Mouse (Mus musculus): ENCODE data around the gene Bcar1. TPM values are rescaled to one million over a fixed set of nuclear protein-coding genes. Genes with fewer than 3 reads are reported as not detected.

Bcar1 gene
- polyA plus RNA-seq, 1 experiment from 2014 or later: 50.2 TPM

GRCm38 (mm10) chr8:111745086-111745485 lies 1.5 kb upstream of the Bcar1 start:
- H3K36me3 ChIP-seq (ENCODE audit: control insufficient read depth, insufficient read depth, low read length): no peaks in the 10 kb centered on the region
- WGBS: 53% methylated on average over 5 of the region's 5 CpGs
- peaks cover 55% of the 10 kb centered on the region for H3K4me1 ChIP-seq (replicated peaks; ENCODE audit: control insufficient read depth, insufficient read depth, low read length)
- H3K9ac ChIP-seq (ENCODE audit: low read length): 0 out of 2 replicates have a peak overlapping the region, but pooled peaks have one; percentile 7
- DNase-seq (ENCODE audit: low spot score) (no peak), ATAC-seq (replicated peaks; ENCODE audit: low FRiP score, low TSS enrichment, low read depth) (no peak)
- H3K4me2 ChIP-seq (ENCODE audit: low read length): peak overlapping the region; percentile 51
- peak overlapping the region; percentile 90 for H3K27ac ChIP-seq (ENCODE audit: low read depth)
- H3K4me3 ChIP-seq (ENCODE audit: low read depth, low read length): no peak overlapping the region
- H3K27me3 ChIP-seq (replicated peaks; ENCODE audit: control insufficient read depth, insufficient read depth, low read length): no peaks in the 10 kb centered on the region
- no peaks in the 10 kb centered on the region for H3K9me3 ChIP-seq (ENCODE audit: control insufficient read depth, low read length)

GRCm38 (mm10) chr8:111743101-111743791 lies 363 bp downstream of the Bcar1 start:
- ATAC-seq (replicated peaks; ENCODE audit: low FRiP score, low TSS enrichment, low read depth) (peak; percentile 7), DNase-seq (ENCODE audit: low spot score) (peak; percentile 73)
- Histone ChIP-seq H3K27ac (ENCODE audit: low read depth) (peak overlapping the region; percentile 78), H3K9me3 (ENCODE audit: control insufficient read depth, low read length) (no peaks in the 10 kb centered on the region), H3K9ac (ENCODE audit: low read length) (peak overlapping the region; percentile 91), H3K4me2 (ENCODE audit: low read length) (peak overlapping the region; percentile 81), H3K4me1 (replicated peaks; ENCODE audit: control insufficient read depth, insufficient read depth, low read length) (peaks cover 69% of the 10 kb centered on the region), H3K4me3 (ENCODE audit: low read depth, low read length) (peak overlapping the region; percentile 86), H3K27me3 (replicated peaks; ENCODE audit: control insufficient read depth, insufficient read depth, low read length) (no peaks in the 10 kb centered on the region), H3K36me3 (ENCODE audit: control insufficient read depth, insufficient read depth, low read length) (no peaks in the 10 kb centered on the region)
- WGBS: 0% methylated on average over 35 of the region's 44 CpGs

- H3K4me2 ChIP-seq (ENCODE audit: low read length): peak overlapping the region; percentile 81
- peak overlapping the region; percentile 91 for H3K9ac ChIP-seq (ENCODE audit: low read length)
- H3K4me1 ChIP-seq (replicated peaks; ENCODE audit: control insufficient read depth, insufficient read depth, low read length): peaks cover 69% of the 10 kb centered on the region
- ATAC-seq (replicated peaks; ENCODE audit: low FRiP score, low TSS enrichment, low read depth) (no peak), DNase-seq (ENCODE audit: low spot score) (peak; percentile 58)
- H3K36me3 ChIP-seq (ENCODE audit: control insufficient read depth, insufficient read depth, low read length): 0 out of 2 replicates have a peak, but pooled peaks cover under 1% of the 10 kb centered on the region
- no peak overlapping the region for H3K27ac ChIP-seq (ENCODE audit: low read depth)
- 24% methylated on average over 11 of the region's 11 CpGs for WGBS
- peak overlapping the region; percentile 86 for H3K4me3 ChIP-seq (ENCODE audit: low read depth, low read length)
- no peaks in the 10 kb centered on the region for H3K27me3 ChIP-seq (replicated peaks; ENCODE audit: control insufficient read depth, insufficient read depth, low read length)
- H3K9me3 ChIP-seq (ENCODE audit: control insufficient read depth, low read length): no peaks in the 10 kb centered on the region
Observed at GRCm38 (mm10) chr8:111742261-111743037, 1.2 kb downstream of the Bcar1 start.

GRCm38 (mm10) chr8:111741556-111741955 lies 2.1 kb downstream of the Bcar1 start:
- Histone ChIP-seq H3K9ac (ENCODE audit: low read length) (peak overlapping the region; percentile 91; the same call in 1 of the 2 replicates), H3K4me2 (ENCODE audit: low read length) (peak overlapping the region; percentile 81), H3K36me3 (ENCODE audit: control insufficient read depth, insufficient read depth, low read length) (0 out of 2 replicates have a peak, but pooled peaks cover 3% of the 10 kb centered on the region), H3K9me3 (ENCODE audit: control insufficient read depth, low read length) (no peaks in the 10 kb centered on the region), H3K4me1 (replicated peaks; ENCODE audit: control insufficient read depth, insufficient read depth, low read length) (peaks cover 71% of the 10 kb centered on the region), H3K4me3 (ENCODE audit: low read depth, low read length) (no peak overlapping the region), H3K27ac (ENCODE audit: low read depth) (0 out of 2 replicates have a peak overlapping the region, but pooled peaks have one; percentile 23), H3K27me3 (replicated peaks; ENCODE audit: control insufficient read depth, insufficient read depth, low read length) (no peaks in the 10 kb centered on the region)
- ATAC-seq (replicated peaks; ENCODE audit: low FRiP score, low TSS enrichment, low read depth): no peak
- DNase-seq (ENCODE audit: low spot score): no peak
- 77% methylated on average over 6 of the region's 6 CpGs for WGBS

GRCm38 (mm10) chr8:111740994-111741393 lies 2.6 kb downstream of the Bcar1 start:
- WGBS: 84% methylated on average over 8 of the region's 8 CpGs

GRCm38 (mm10) chr8:111740301-111740711 lies 3.3 kb downstream of the Bcar1 start:
- no peak for DNase-seq (ENCODE audit: low spot score)
- Histone ChIP-seq H3K36me3 (ENCODE audit: control insufficient read depth, insufficient read depth, low read length) (0 out of 2 replicates have a peak, but pooled peaks cover 3% of the 10 kb centered on the region), H3K27ac (ENCODE audit: low read depth) (no peak overlapping the region), H3K4me1 (replicated peaks; ENCODE audit: control insufficient read depth, insufficient read depth, low read length) (peaks cover 73% of the 10 kb centered on the region), H3K9me3 (ENCODE audit: control insufficient read depth, low read length) (no peaks in the 10 kb centered on the region), H3K27me3 (replicated peaks; ENCODE audit: control insufficient read depth, insufficient read depth, low read length) (no peaks in the 10 kb centered on the region), H3K4me2 (ENCODE audit: low read length) (no peak overlapping the region), H3K9ac (ENCODE audit: low read length) (no peak overlapping the region), H3K4me3 (ENCODE audit: low read depth, low read length) (no peak overlapping the region)
- no peak for ATAC-seq (replicated peaks; ENCODE audit: low FRiP score, low TSS enrichment, low read depth)
- WGBS: 62% methylated on average over 7 of the region's 7 CpGs

More at GRCm38 (mm10) chr8:111740994-111741393, 2.6 kb downstream of the Bcar1 start:
- Histone ChIP-seq H3K9me3 (ENCODE audit: control insufficient read depth, low read length) (no peaks in the 10 kb centered on the region), H3K9ac (ENCODE audit: low read length) (no peak overlapping the region), H3K27ac (ENCODE audit: low read depth) (no peak overlapping the region), H3K36me3 (ENCODE audit: control insufficient read depth, insufficient read depth, low read length) (0 out of 2 replicates have a peak, but pooled peaks cover 3% of the 10 kb centered on the region), H3K4me1 (replicated peaks; ENCODE audit: control insufficient read depth, insufficient read depth, low read length) (peaks cover 73% of the 10 kb centered on the region), H3K27me3 (replicated peaks; ENCODE audit: control insufficient read depth, insufficient read depth, low read length) (no peaks in the 10 kb centered on the region), H3K4me3 (ENCODE audit: low read depth, low read length) (no peak overlapping the region), H3K4me2 (ENCODE audit: low read length) (no peak overlapping the region)
- DNase-seq (ENCODE audit: low spot score): no peak
- ATAC-seq (replicated peaks; ENCODE audit: low FRiP score, low TSS enrichment, low read depth): no peak

GRCm38 (mm10) chr8:111739604-111740003 lies 4.0 kb downstream of the Bcar1 start:
- H3K4me2 ChIP-seq (ENCODE audit: low read length): no peak overlapping the region
- H3K9me3 ChIP-seq (ENCODE audit: control insufficient read depth, low read length): no peaks in the 10 kb centered on the region
- no peak for ATAC-seq (replicated peaks; ENCODE audit: low FRiP score, low TSS enrichment, low read depth)
- peaks cover 73% of the 10 kb centered on the region for H3K4me1 ChIP-seq (replicated peaks; ENCODE audit: control insufficient read depth, insufficient read depth, low read length)
- 0 out of 2 replicates have a peak, but pooled peaks cover 3% of the 10 kb centered on the region for H3K36me3 ChIP-seq (ENCODE audit: control insufficient read depth, insufficient read depth, low read length)
- DNase-seq (ENCODE audit: low spot score): no peak
- WGBS: 48% methylated on average over 7 of the region's 7 CpGs
- H3K4me3 ChIP-seq (ENCODE audit: low read depth, low read length): no peak overlapping the region
- no peak overlapping the region for H3K9ac ChIP-seq (ENCODE audit: low read length)
- H3K27me3 ChIP-seq (replicated peaks; ENCODE audit: control insufficient read depth, insufficient read depth, low read length): no peaks in the 10 kb centered on the region
- H3K27ac ChIP-seq (ENCODE audit: low read depth): no peak overlapping the region

- Histone ChIP-seq H3K9me3 (ENCODE audit: control insufficient read depth, low read length) (no peaks in the 10 kb centered on the region), H3K4me3 (ENCODE audit: low read depth, low read length) (no peak overlapping the region), H3K36me3 (ENCODE audit: control insufficient read depth, insufficient read depth, low read length) (0 out of 2 replicates have a peak, but pooled peaks cover 3% of the 10 kb centered on the region), H3K4me1 (replicated peaks; ENCODE audit: control insufficient read depth, insufficient read depth, low read length) (peaks cover 73% of the 10 kb centered on the region), H3K27me3 (replicated peaks; ENCODE audit: control insufficient read depth, insufficient read depth, low read length) (no peaks in the 10 kb centered on the region), H3K4me2 (ENCODE audit: low read length) (no peak overlapping the region), H3K9ac (ENCODE audit: low read length) (no peak overlapping the region), H3K27ac (ENCODE audit: low read depth) (no peak overlapping the region)
- WGBS: 77% methylated on average over 6 of the region's 6 CpGs
- no peak for ATAC-seq (replicated peaks; ENCODE audit: low FRiP score, low TSS enrichment, low read depth)
- no peak for DNase-seq (ENCODE audit: low spot score)
Observed at GRCm38 (mm10) chr8:111738867-111739266, 4.7 kb downstream of the Bcar1 start.
